Mouse (Mus musculus) embryo, embryonic 11.5 days (tissue): ENCODE measurements around the gene Auts2.

ENCODE experiments used
- DNase-seq: peaks from one replicate; pipeline ENCODE4 v3.0.0-alpha.2; 2012; ENCODE audit warnings: low read depth, low spot score

Gene Auts2

DNA sequence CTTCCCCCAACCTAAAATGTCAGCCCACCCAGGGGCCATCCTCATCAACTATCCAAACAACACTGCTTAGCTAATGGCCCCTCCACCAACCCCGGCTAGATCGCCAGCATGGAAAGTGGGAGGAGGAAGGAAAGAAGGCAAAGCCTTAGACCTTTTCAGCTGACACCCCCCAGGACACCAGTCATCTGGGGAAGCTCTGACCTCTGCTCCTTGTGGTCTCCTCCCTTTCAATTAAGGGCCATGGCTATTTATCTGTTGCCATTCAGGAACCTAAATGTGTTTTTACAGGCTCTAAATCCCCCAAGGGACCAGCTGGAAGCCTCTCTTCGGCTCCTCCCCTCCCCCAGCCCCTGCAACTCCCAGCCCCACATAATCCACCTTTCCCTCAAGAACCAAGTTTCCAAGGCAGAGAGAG, 42.3 kb downstream of the Auts2 start:
- no peak for DNase-seq

- DNase-seq: no peak
Measured at GRCm38 (mm10) chr5:132498896-132499295, 44.2 kb downstream of the Auts2 start.

- no peak for DNase-seq
Measured at GRCm38 (mm10) chr5:132498045-132498444, 45.1 kb downstream of the Auts2 start.

- no peak for DNase-seq
Measured at GRCm38 (mm10) chr5:132492793-132493192, 50.4 kb downstream of the Auts2 start.

DNA sequence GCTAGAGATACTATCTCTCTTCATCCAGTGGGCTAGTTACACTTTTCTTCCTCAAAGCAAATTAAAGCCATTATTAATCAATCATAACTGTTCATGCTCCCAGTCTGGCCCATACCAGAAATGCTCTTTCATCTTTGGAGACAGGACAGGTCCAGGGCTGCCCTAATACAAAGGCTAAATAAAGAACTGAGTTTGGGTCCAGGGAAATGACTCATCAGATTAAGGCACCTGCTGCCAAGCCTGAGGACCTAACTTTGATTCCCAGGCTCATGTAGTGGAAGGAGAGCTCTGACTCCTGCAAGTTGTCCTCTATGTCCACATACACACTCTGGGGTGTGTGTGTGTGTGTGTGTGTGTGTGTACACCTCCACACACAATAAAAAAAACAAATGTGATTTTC, 51.1 kb downstream of the Auts2 start:
- DNase-seq: no peak

DNA sequence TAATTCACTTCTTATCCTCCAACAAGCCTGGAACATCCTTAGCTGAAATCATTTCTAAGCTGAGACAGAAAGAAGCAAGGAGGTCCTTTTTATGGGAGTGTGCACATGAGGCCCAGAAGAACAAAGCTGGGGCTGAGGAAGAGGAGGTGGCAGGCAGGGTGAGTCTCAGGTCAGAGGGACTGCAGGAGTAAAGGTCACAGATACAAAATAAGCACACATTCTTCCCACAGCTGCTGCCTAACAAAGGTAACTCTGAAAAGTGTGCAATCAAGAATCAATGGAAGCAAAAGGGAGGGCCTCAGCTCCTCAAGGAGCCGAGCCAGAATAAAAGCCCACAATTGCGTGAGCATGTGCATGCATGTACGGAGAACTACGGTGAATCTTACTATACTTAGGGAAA, 51.6 kb downstream of the Auts2 start:
- DNase-seq: no peak

DNA sequence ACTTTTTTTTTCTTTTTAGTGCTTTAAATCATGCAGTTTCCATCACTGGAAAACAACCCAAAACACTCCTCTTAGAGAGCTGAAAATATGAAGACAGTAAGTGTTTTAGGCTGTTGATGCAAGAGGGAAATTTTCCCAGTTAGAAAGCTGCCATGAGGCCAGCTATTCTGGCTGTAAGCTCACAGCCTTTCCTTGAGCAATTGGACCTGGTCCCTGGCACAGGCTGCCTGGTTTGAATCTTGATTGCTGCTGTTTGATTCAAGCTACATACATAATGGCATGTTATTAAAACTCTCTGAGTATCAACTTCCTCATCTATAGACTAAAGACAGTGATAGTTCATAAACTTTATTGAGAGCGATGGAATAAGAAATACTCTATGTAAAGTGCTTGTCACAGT, 52.8 kb downstream of the Auts2 start:
- DNase-seq: no peak

DNA sequence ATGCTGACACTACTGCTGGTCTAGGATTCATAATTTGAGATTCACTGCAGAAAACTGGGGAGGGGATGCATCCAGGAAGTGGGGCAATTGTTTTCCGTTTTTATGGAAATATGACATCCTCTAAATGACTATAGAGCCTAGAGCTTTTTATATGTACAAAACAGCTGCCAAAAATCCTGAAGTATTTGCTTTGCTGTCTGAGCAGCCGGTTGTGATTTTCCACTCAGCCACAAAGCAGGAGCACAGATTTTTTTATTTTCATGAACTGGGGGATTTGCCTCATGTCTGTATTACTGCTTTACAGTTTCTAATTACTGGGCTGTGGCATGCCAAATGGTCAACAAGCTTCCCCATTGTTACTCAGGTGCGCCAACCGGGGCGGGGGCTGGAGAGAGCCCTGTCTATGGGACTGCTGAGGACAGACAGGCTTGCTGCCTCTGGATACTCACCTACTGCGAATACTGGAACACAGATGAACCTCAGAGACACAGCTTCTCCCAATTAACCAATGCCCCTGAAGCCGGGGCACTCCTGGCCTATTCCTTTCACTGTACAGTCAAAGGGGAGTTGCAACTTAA, 53.3 kb downstream of the Auts2 start:
- no peak for DNase-seq

DNA sequence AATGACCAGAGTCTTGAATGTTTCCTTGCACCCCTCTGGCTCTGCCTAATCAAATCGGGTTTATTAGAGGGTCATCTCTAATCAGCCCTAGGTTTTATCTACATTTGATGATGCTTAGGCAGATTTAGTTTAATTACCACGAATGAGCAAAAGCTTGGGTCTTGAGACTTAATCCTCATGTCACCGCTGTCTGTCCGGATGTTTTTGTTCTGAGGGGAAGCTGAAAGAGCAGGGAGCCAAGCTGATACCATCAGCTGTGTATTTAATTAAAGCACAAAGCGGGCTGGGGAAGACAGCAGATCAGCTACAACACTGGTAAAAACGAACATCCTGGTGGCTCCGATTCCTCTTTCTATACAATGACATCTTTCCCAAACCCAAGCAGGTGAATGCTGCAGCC, 56.3 kb downstream of the Auts2 start:
- DNase-seq: no peak

- no peak for DNase-seq
Measured at GRCm38 (mm10) chr5:132485994-132486393, 57.1 kb downstream of the Auts2 start.

- no peak for DNase-seq
Measured at GRCm38 (mm10) chr5:132485448-132485847, 57.7 kb downstream of the Auts2 start.

DNA sequence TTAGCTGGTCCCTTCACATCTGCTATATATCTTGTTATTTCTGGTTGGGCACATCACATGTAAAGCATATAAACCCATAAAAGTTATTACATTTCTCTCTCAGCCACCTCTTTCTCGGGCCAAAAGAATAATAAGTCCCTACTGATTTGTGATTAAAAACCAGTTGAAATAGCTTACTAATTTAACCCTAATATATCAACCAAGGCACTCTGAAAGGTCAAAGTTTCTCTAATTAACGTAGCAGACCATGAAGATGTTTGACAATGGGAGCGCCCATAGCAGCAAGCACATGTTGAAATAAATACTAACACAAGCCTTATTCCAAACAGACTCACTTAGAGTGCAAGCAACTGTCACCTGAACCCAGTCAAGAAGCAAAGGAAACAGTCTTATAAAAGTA, 61.7 kb downstream of the Auts2 start:
- no peak for DNase-seq

GRCm38 (mm10) chr5:132480461-132480860, 62.7 kb downstream of the Auts2 start:
- no peak for DNase-seq

DNA sequence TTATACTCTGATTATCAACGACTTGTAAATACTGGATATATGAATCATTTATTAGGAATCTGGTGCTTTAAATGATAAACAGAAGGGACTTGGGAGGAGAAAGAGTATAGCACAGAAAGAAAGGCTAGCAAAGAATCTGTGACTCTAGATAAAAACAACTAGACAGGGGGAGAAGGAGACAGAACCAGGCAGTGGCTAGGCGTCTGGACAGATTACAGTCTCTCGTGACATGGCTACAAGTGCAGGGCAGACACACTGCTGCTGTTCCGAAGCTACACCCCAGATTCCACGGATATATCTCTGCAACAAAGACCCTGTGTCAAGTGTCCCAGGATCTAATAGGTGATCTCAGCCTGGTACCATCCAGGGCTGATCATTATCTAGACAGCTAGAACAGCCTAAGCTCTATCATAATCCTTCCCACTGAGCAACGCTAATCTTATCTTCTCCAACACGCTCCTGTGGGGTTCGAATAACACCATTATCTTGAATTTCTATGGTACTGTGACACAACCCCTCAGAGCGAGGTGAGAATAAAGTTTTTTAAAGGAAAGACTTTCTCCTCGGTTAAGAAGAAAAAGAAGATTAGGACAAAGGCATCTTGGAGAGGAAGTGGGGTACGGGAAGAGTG, 63.8 kb downstream of the Auts2 start:
- DNase-seq: no peak

- no peak for DNase-seq
Measured at GRCm38 (mm10) chr5:132477533-132477932, 65.6 kb downstream of the Auts2 start.

DNA sequence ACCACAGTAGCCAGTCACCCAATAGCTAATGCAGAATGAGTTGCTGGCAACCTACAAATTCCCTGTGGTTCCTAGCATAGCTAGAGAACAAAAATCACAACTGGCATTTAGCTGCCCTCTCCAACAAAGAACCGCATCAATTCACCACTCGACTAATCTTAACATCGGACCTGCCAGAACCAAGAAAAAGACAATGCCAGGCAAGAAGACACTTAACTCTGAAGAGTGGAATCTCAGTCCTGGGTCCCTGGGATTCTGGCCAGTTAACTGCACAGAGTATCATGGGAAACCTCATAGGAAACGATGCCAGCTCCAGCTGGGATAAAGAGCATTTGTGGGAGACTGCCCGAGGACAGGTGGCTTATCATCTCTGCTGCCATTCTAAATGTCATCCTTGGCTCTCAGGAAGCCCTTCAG, 70.2 kb downstream of the Auts2 start:
- no peak for DNase-seq

- no peak for DNase-seq
Measured at GRCm38 (mm10) chr5:132472184-132472829, 70.8 kb downstream of the Auts2 start.

DNA sequence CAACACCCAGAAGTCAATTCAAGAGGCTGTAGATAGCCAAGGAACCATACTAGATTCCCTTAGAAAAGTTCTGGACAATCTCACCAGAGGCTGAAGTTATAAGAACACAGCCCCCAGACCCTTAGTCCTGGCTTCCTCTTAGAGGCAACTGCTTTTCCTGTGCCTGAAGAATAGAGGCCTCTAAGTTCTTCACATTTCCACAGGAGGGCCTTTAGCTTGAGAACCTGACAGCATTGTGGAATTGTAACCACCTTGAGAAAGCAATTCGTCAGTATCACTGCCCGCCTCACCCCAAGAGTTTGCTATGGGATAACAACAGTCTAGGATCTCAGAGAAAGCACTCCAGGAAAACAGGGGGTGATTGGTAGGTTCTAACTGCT, 75.8 kb downstream of the Auts2 start:
- DNase-seq: no peak

- no peak for DNase-seq
Measured at GRCm38 (mm10) chr5:132466427-132467363, 76.4 kb downstream of the Auts2 start.

GRCm38 (mm10) chr5:132462560-132462959, 80.6 kb downstream of the Auts2 start:
- no peak for DNase-seq

GRCm38 (mm10) chr5:132458498-132458897, 84.6 kb downstream of the Auts2 start:
- no peak for DNase-seq

DNA sequence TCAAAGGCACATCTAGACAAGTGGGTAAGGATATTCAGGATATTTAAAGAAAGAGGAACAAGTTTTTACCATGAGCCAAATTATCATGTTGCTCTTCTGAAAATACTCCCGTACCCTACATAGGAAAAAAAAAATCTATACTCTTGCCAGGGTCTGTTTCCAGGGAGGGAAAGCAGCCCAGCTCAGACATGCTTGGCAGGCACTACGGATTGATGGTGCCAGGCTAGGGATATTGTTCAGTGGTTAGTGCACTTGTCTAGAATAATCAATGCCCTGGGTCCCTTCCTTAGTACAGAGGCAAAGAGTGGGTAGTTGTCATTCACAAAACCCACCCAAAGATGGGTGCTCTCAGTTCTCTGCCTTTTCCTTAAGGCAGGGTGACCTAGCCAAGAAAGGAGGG, 90.8 kb downstream of the Auts2 start:
- no peak for DNase-seq
